Mouse (Mus musculus) MN1 (cell line): Measurements from ENCODE around the gene Vmn1r87.
"Not testable (repeated sequence)": the region's sequence is repeated elsewhere in the genome, so short reads cannot be mapped to it uniquely, and the experiment has no call there.

ENCODE experiments used
- DNase-seq: peaks from one replicate; pipeline ENCODE4 v3.0.0-alpha.2; 2016; ENCODE audit warnings: low spot score

Vmn1r87 gene

GRCm38 (mm10) chr7:13140057-13140456 is at the start of gene Vmn1r87:
Vmn1r87 (minus strand) TSS chr7:13140157.
- DNase-seq, result no peak

DNA sequence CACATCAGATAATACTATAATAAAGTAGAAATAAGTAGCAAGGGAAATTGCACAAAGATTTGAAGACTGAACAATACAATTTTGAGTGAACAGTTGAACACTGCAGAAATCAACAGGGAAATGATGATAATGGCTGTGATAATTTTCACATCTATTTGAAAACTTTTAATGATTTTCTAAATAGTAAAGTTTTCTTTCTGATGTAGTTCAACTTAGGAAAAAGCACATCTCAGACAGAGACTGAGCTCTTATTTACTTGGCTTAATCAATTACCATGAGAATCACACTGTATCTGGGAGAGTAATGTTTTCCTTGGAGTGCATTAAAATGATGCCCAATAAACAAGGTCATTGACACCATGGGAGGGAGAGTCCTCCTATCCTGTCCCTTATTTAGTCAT is 19.3 kb upstream of the Vmn1r87 start, which contains the start of gene Vmn1r88:
TSS of gene Vmn1r88 (plus strand) at position 301 of the 400 bp plus-strand sequence.
- DNase-seq, result no peak

DNA sequence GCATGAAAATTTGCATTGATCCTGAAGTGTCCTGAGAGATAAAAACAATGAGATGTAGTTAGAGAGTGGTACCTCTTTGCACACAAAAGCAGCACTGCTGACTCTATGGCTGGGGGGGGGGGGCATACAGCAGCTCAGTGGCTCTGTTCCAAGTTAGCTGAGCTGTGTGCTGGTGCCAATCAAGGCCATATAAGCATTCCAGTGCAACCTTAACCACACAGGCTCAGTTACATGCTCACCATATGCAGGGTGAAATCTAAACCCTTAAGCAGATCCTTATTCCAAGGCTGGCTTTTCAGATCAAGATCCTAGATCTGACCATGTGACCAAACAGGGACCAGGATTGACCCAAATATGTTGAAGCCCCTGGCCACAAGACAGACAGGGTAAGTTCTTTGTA is 2.6 kb downstream of the Vmn1r87 start:
- no peak for DNase-seq

DNA sequence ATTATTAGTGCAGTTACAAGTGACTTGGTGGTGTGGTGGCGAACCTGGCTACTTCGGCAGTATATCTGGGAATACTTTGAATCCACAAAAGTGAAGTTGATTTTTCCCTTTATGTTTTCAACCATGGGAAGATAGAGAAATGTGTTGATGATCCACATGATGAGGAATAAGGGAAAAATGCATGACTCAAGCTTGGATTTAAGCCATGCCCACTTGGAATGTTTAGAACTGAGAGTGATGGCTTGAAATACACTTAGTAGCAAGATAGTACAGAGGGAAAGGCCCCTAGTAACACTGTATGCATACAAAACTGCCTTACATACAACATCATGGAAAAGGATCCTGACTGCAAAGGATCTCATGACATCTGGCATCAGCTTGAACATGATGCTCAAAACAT is 8.1 kb downstream of the Vmn1r87 start:
- no peak for DNase-seq

GRCm38 (mm10) chr7:13123554-13124153 is 16.3 kb downstream of the Vmn1r87 start:
- not testable (repeated sequence) for DNase-seq

DNA sequence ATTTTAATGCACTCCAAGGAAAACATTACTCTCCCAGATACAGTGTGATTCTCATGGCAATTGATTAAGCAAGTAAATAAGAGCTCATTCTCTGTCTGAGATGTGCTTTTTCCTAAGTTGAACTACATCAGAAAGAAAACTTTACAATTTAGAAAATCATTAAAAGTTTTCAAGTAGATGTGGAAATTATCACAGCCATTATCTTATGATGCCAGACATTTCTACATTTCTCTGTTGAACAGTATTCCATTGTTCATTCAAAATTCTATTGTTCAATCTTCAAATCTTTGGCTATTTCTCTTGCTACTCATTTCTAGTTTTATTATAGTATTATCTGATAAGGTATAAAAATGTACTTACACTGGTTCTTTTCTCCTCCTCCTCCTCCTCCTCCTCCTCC is 20.1 kb downstream of the Vmn1r87 start, which contains the start of gene Vmn1r86:
TSS of gene Vmn1r86 (minus strand) at position 101 of the 400 bp plus-strand sequence.
- DNase-seq, result no peak

GRCm38 (mm10) chr7:13095073-13095472 is 44.9 kb downstream of the Vmn1r87 start, which contains the start of gene Vmn1r85:
Vmn1r85 (minus strand) TSS chr7:13095173.
- no peak for DNase-seq
